In the genomic region with DNA sequence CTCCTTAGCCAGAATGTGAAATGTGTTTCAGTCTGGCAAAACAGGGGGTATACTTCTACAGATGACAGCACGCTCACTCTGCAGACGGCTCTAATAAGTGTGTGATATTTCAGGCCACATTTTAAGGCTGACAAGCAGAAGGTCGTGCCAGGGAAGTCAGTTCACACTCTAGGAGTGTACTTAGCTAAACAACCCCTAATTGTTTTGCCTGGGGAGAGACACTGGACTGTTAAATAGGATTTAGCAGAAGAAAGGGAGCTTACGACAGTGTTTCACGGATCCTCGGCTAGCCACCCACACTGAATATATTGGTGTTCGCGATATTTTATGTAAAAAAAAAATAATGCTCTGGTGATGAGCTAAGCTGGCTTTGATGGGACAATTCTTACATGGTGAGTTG, we compare ENCODE assay signal across 20 mouse cellular contexts.
DNase-seq lines count a peak whose midpoint lies in the region; ATAC-seq lines count a peak whose summit lies in the region.
"Had no signal": no experiment of that assay in that cellular context is flagged by ENCODE, and none has a peak within 500 bp of the region (broad histone marks: within the 10 kb centered on the region; RNA-seq: fewer than 3 reads in every experiment).

No protein-coding gene starts in this region.

- peak; percentile 39 for DNase-seq in heart, adult 11 months
- no peak for DNase-seq in heart, postnatal 4 days
- DNase-seq in midbrain, embryonic 14.5 days: peak; percentile 45
- no peak for DNase-seq in spleen, postnatal 10 days (ENCODE audit: low spot score in 2 of 2)
- DNase-seq: adrenal gland, postnatal 36 days; cerebellum, adult 2 months; gastrocnemius, adult 2 months; heart, postnatal 14 days; right cerebral cortex, adult 18-20 months; thymus, postnatal 14 days had no signal

- H3K4me2 ChIP-seq in midbrain, embryonic 14.5 days (ENCODE audit: low read length): no peak overlapping the region
- H3K4me2 ChIP-seq in midbrain, embryonic 16.5 days (ENCODE audit: low read length): no peak overlapping the region
- no peak overlapping the region for H3K4me2 ChIP-seq in forebrain, embryonic 15.5 days (replicated peaks)
- H3K4me2 ChIP-seq in hindbrain, embryonic 16.5 days (ENCODE audit: low read length): no peak overlapping the region
- H3K4me2 ChIP-seq: embryonic facial prominence, embryonic 15.5 days; heart, embryonic 12.5 days; intestine, embryonic 15.5 days; lung, embryonic 15.5 days; midbrain, embryonic 11.5 days had no signal

- no peaks in the 10 kb centered on the region for H3K27me3 ChIP-seq in midbrain, embryonic 14.5 days (ENCODE audit: control insufficient read depth, insufficient read depth, low read length)
- H3K27me3 ChIP-seq in midbrain, embryonic 16.5 days (ENCODE audit: control insufficient read depth, insufficient read depth, low read depth, low read length): no peaks in the 10 kb centered on the region; the same call in 1 of the 2 replicates
- H3K27me3 ChIP-seq in forebrain, embryonic 15.5 days: no peaks in the 10 kb centered on the region
- H3K27me3 ChIP-seq in hindbrain, embryonic 16.5 days (replicated peaks; ENCODE audit: control insufficient read depth, insufficient read depth, low read length): no peaks in the 10 kb centered on the region
- H3K27me3 ChIP-seq: embryonic facial prominence, embryonic 15.5 days; heart, embryonic 12.5 days; intestine, embryonic 15.5 days; lung, embryonic 15.5 days had no signal

- 7% methylated on average over 8 of the region's 8 CpGs for WGBS in midbrain, embryonic 14.5 days
- WGBS in midbrain, embryonic 16.5 days: 9% methylated on average over 8 of the region's 8 CpGs
- WGBS in forebrain, embryonic 15.5 days: 8% methylated on average over 8 of the region's 8 CpGs
- WGBS in hindbrain, embryonic 16.5 days: 31% methylated on average over 8 of the region's 8 CpGs

- H3K9ac ChIP-seq in midbrain, embryonic 14.5 days (replicated peaks; ENCODE audit: low read length): no peak overlapping the region
- no peak overlapping the region for H3K9ac ChIP-seq in midbrain, embryonic 16.5 days (ENCODE audit: low read depth, low read length)
- H3K9ac ChIP-seq in forebrain, embryonic 15.5 days (replicated peaks): no peak overlapping the region
- no peak overlapping the region for H3K9ac ChIP-seq in hindbrain, embryonic 16.5 days (ENCODE audit: low read depth, low read length)
- H3K9ac ChIP-seq: embryonic facial prominence, embryonic 15.5 days; heart, embryonic 12.5 days; intestine, embryonic 15.5 days; liver, embryonic 14.5 days; lung, embryonic 15.5 days had no signal

- H3K9me3 ChIP-seq in midbrain, embryonic 14.5 days (ENCODE audit: control insufficient read depth, low read length): no peaks in the 10 kb centered on the region
- H3K9me3 ChIP-seq in midbrain, embryonic 16.5 days (replicated peaks; ENCODE audit: control insufficient read depth, low read length, poor library complexity, severe bottlenecking): no peaks in the 10 kb centered on the region
- no peaks in the 10 kb centered on the region for H3K9me3 ChIP-seq in forebrain, embryonic 15.5 days
- no peaks in the 10 kb centered on the region for H3K9me3 ChIP-seq in hindbrain, embryonic 16.5 days (ENCODE audit: control insufficient read depth, low read length)
- H3K9me3 ChIP-seq: embryonic facial prominence, embryonic 15.5 days; heart, embryonic 12.5 days; intestine, embryonic 15.5 days; lung, embryonic 15.5 days had no signal

- H3K36me3 ChIP-seq in midbrain, embryonic 14.5 days (ENCODE audit: control insufficient read depth, insufficient read depth, low read length): no peaks in the 10 kb centered on the region
- H3K36me3 ChIP-seq in midbrain, embryonic 16.5 days (ENCODE audit: control insufficient read depth, insufficient read depth, low read length): no peaks in the 10 kb centered on the region
- H3K36me3 ChIP-seq in forebrain, embryonic 15.5 days: no peaks in the 10 kb centered on the region
- H3K36me3 ChIP-seq in hindbrain, embryonic 16.5 days (ENCODE audit: control insufficient read depth, insufficient read depth, low read length): no peaks in the 10 kb centered on the region
- H3K36me3 ChIP-seq: embryonic facial prominence, embryonic 15.5 days; heart, embryonic 12.5 days; intestine, embryonic 15.5 days; lung, embryonic 15.5 days had no signal

- H3K27ac ChIP-seq in midbrain, embryonic 14.5 days (replicated peaks; ENCODE audit: low read depth, low read length): no peak overlapping the region
- no peak overlapping the region for H3K27ac ChIP-seq in midbrain, embryonic 16.5 days (ENCODE audit: low read length)
- peak overlapping the region; percentile 72 for H3K27ac ChIP-seq in forebrain, embryonic 15.5 days (replicated peaks)
- no peak overlapping the region for H3K27ac ChIP-seq in hindbrain, embryonic 16.5 days (ENCODE audit: low read depth, low read length)
- H3K27ac ChIP-seq: embryonic facial prominence, embryonic 15.5 days; gastrocnemius, adult 2 months; intestine, embryonic 15.5 days; liver, embryonic 14.5 days; lung, embryonic 15.5 days; macrophage had no signal

- no peaks in the 10 kb centered on the region for H3K4me1 ChIP-seq in midbrain, embryonic 14.5 days (ENCODE audit: control insufficient read depth, insufficient read depth, low read length)
- peaks cover 10% of the 10 kb centered on the region; the same call in 1 of the 2 replicates for H3K4me1 ChIP-seq in midbrain, embryonic 16.5 days (ENCODE audit: control insufficient read depth, insufficient read depth, low read length)
- H3K4me1 ChIP-seq in forebrain, embryonic 15.5 days: peaks cover 24% of the 10 kb centered on the region
- no peaks in the 10 kb centered on the region for H3K4me1 ChIP-seq in hindbrain, embryonic 16.5 days (ENCODE audit: control insufficient read depth, insufficient read depth, low read depth, low read length)
- H3K4me1 ChIP-seq: heart, embryonic 12.5 days; intestine, embryonic 15.5 days had no signal

- H3K4me3 ChIP-seq in midbrain, embryonic 14.5 days (replicated peaks; ENCODE audit: low read depth, low read length): no peak overlapping the region
- no peak overlapping the region for H3K4me3 ChIP-seq in midbrain, embryonic 16.5 days (ENCODE audit: low read depth, low read length)
- no peak overlapping the region for H3K4me3 ChIP-seq in forebrain, embryonic 15.5 days
- no peak overlapping the region for H3K4me3 ChIP-seq in hindbrain, embryonic 16.5 days (ENCODE audit: low read length)
- H3K4me3 ChIP-seq: embryonic facial prominence, embryonic 15.5 days; gastrocnemius, adult 2 months; heart, embryonic 12.5 days; intestine, embryonic 15.5 days; lung, embryonic 15.5 days had no signal

- ATAC-seq in midbrain, embryonic 14.5 days (ENCODE audit: low FRiP score, low TSS enrichment): no peak
- ATAC-seq in midbrain, embryonic 16.5 days: no peak
- 0 out of 2 replicates have a peak, but pooled peaks have one; percentile 43 for ATAC-seq in forebrain, embryonic 15.5 days (replicated peaks)
- peak; percentile 50; the same call in 1 of the 2 replicates for ATAC-seq in hindbrain, embryonic 16.5 days
- ATAC-seq: intestine, embryonic 15.5 days had no signal

Comparison
In these comparisons a context has a peak if more than half of its experiments do, and no peak if none do; other contexts are left out.
1. DNase-seq: peak in heart, adult 11 months (single experiment) and midbrain, embryonic 14.5 days (single experiment); none in heart, postnatal 4 days (single experiment) and spleen, postnatal 10 days (0 of 2).
2. ATAC-seq: peak in forebrain, embryonic 15.5 days (single experiment) and hindbrain, embryonic 16.5 days (single experiment); none in midbrain, embryonic 14.5 days (single experiment) and midbrain, embryonic 16.5 days (single experiment).